Mouse (Mus musculus): ENCODE results near the gene Rpl3.
A peak's percentile ranks its signal among the peaks of the same experiment; 100 is the strongest.

GRCm38 (mm10) chr15:80065414-80065813 lies 26.3 kb downstream of the Rpl3 start:
- peak; percentile 63 for TF ChIP-seq CTCF (conservative IDR thresholded peaks at IDR 0.05; ENCODE audit: low read length)
- no peak for TF ChIP-seq POU5F1 (IDR thresholded peaks at IDR 0.05; ENCODE audit: borderline replicate concordance, low read length)
- TF ChIP-seq NANOG (IDR thresholded peaks at IDR 0.05; ENCODE audit: borderline replicate concordance, low read length) = no peak
